In genomic region chr14:121361319-121362114, GRCm38 (mm10) we compare ENCODE assay signal across 8 mouse cellular contexts. TPM values are rescaled to one million over a fixed set of nuclear protein-coding genes. Genes with fewer than 3 reads are reported as not detected.
DNase-seq lines count a peak whose midpoint lies in the region.

No protein-coding gene starts in this region.

- peak; percentile 59 to 68 for DNase-seq in cerebellum, postnatal 10 days
- DNase-seq in cerebellum, adult 11 months, result no peak
- DNase-seq in ZHBTc4 (ENCODE audit: low read depth, low spot score), result peak; percentile 64
- DNase-seq in gastrocnemius, postnatal 25 days, result peak; percentile 82
- DNase-seq in kidney, adult 8-10 months, result peak; percentile 81 to 85
- DNase-seq in lung, postnatal 4 days, result peak; percentile 77 to 89
- no peak for DNase-seq in layer of hippocampus, adult 8-10 months (ENCODE audit: low spot score in 2 of 2)
- no peak for DNase-seq in thymus, postnatal 10 days (ENCODE audit: low spot score in 2 of 2)

RNA-seq across cellular contexts. Expression of gene Stk24, which starts 18.3 kb away (rescaled TPM):
- 10 to 100 TPM; 25.5 to 28.1 TPM for total RNA-seq in gastrocnemius, postnatal 25 days (2021)
- total RNA-seq in layer of hippocampus, adult 8-10 months (2022), result 10 to 100 TPM; 52.6 to 80.4 (median 63.4) TPM

Comparison
In these comparisons a context has a peak if more than half of its experiments do, and no peak if none do; other contexts are left out.
1. DNase-seq: peak in cerebellum, postnatal 10 days (2 of 2), ZHBTc4 (single experiment), gastrocnemius, postnatal 25 days (single experiment), kidney, adult 8-10 months (2 of 2) and lung, postnatal 4 days (2 of 2); none in cerebellum, adult 11 months (single experiment), layer of hippocampus, adult 8-10 months (0 of 2) and thymus, postnatal 10 days (0 of 2).